8 mouse cellular contexts compared by ENCODE assay signal in genomic region chr10:79779784-79780663, GRCm38 (mm10). TPM values are rescaled to one million over a fixed set of nuclear protein-coding genes. Genes with fewer than 3 reads are reported as not detected.
DNase-seq lines count a peak whose midpoint lies in the region; ATAC-seq lines count a peak whose summit lies in the region.

No protein-coding gene starts in this region.

- peak overlapping the region; percentile 40 for H3K4me3 ChIP-seq in intestine, embryonic 14.5 days (ENCODE audit: low read depth, low read length)

- no peak overlapping the region for H3K9ac ChIP-seq in intestine, embryonic 14.5 days (ENCODE audit: low read length)

- 3% methylated on average over 55 of the region's 55 CpGs for WGBS in intestine, embryonic 14.5 days

- intact Hi-C loops in left cerebral cortex, postnatal 14 days (cut with DNase I), result loop anchor here (5.0 kb wide), 1 partner anchor 32 kb away; no protein-coding TSS in a partner anchor

- peak overlapping the region; percentile 73 for H3K4me2 ChIP-seq in intestine, embryonic 14.5 days (ENCODE audit: low read length)

- peaks cover 2% of the 10 kb centered on the region; the same call in 1 of the 2 replicates for H3K9me3 ChIP-seq in intestine, embryonic 14.5 days (ENCODE audit: control insufficient read depth, low read length)

- no peaks in the 10 kb centered on the region for H3K36me3 ChIP-seq in intestine, embryonic 14.5 days (ENCODE audit: control insufficient read depth, insufficient read depth, low read length)

- no peaks in the 10 kb centered on the region for H3K27me3 ChIP-seq in intestine, embryonic 14.5 days (replicated peaks; ENCODE audit: control insufficient read depth, insufficient read depth, low read length)

- peak; percentile 85 for ATAC-seq in intestine, embryonic 14.5 days (replicated peaks; ENCODE audit: low FRiP score, low TSS enrichment, low read depth)

- H3K27ac ChIP-seq in intestine, embryonic 14.5 days (ENCODE audit: low read depth), result no peak overlapping the region

- DNase-seq in adrenal gland, adult 18-20 months (ENCODE audit: low spot score in 2 of 2), result peak; percentile 95
- DNase-seq in embryo, embryonic 11 days, result peak; percentile 95
- DNase-seq in gastrocnemius, postnatal 25 days, result peak; percentile 96
- DNase-seq in intestine, embryonic 14.5 days (ENCODE audit: low spot score), result peak; percentile 98
- DNase-seq in left cerebral cortex, postnatal 14 days (ENCODE audit: low spot score in 2 of 2), result peak; percentile 97 to 98
- DNase-seq in mesoderm, embryonic 11.5 days (ENCODE audit: low read depth, low spot score), result peak; percentile 97
- peak; percentile 96 to 98 for DNase-seq in right cerebral cortex, postnatal 36 days (ENCODE audit: low spot score in 2 of 2)
- DNase-seq in yolk sac, embryonic 10.5 days (ENCODE audit: low spot score), result peak; percentile 99

- H3K4me1 ChIP-seq in intestine, embryonic 14.5 days (replicated peaks; ENCODE audit: control insufficient read depth, insufficient read depth, low read length), result peaks cover 18% of the 10 kb centered on the region

RNA-seq across cellular contexts. Expression of gene Fstl3, which starts 3.0 kb away (rescaled TPM):
- 10 to 100 TPM; 11.0 to 28.5 TPM for total RNA-seq in adrenal gland, adult 18-20 months (2021)
- total RNA-seq in gastrocnemius, postnatal 25 days (2021), result 1 to 10 TPM; 2.0 to 2.1 TPM
- 10.1 and 11.1 TPM in 2 replicates for polyA plus RNA-seq in intestine, embryonic 14.5 days (2014; fragmentation: Nextera tagmentation; extraction: Ambion mirVana)
- 1 to 10 TPM; 1.7 to 2.2 TPM for total RNA-seq in left cerebral cortex, postnatal 14 days (2021)

RNA-seq across cellular contexts. Expression of gene Prss57, which starts 10.7 kb away (rescaled TPM):
- not detected for total RNA-seq in adrenal gland, adult 18-20 months (2021)
- not detected for total RNA-seq in gastrocnemius, postnatal 25 days (2021)
- 0.45 TPM in 1 of 2 replicates, not detected in the other for polyA plus RNA-seq in intestine, embryonic 14.5 days (2014; fragmentation: Nextera tagmentation; extraction: Ambion mirVana)
- 1 to 10 TPM in 1 of 2 experiments, under 1 TPM in 1; 0.17 to 1.1 TPM for total RNA-seq in left cerebral cortex, postnatal 14 days (2021)

RNA-seq across cellular contexts. Expression of gene Rnf126, which starts 13.3 kb away (rescaled TPM):
- 10 to 100 TPM; 47.4 to 51.1 TPM for total RNA-seq in adrenal gland, adult 18-20 months (2021)
- total RNA-seq in gastrocnemius, postnatal 25 days (2021), result 10 to 100 TPM; 27.4 to 33.4 TPM
- polyA plus RNA-seq in intestine, embryonic 14.5 days (2014; fragmentation: Nextera tagmentation; extraction: Ambion mirVana), result 80.3 and 90.3 TPM in 2 replicates
- total RNA-seq in left cerebral cortex, postnatal 14 days (2021), result 10 to 100 TPM; 95.4 to 97.1 TPM

RNA-seq across cellular contexts. Expression of gene Palm, which starts 13.3 kb away (rescaled TPM):
- 10 to 100 TPM; 59.4 to 62.2 TPM for total RNA-seq in adrenal gland, adult 18-20 months (2021)
- total RNA-seq in gastrocnemius, postnatal 25 days (2021), result 10 to 100 TPM; 23.6 to 24.8 TPM
- polyA plus RNA-seq in intestine, embryonic 14.5 days (2014; fragmentation: Nextera tagmentation; extraction: Ambion mirVana), result 63.4 and 66.2 TPM in 2 replicates
- 100 to 1,000 TPM; 398 to 410 TPM for total RNA-seq in left cerebral cortex, postnatal 14 days (2021)

RNA-seq across cellular contexts. Expression of gene Fgf22, which starts 25.1 kb away (rescaled TPM):
- total RNA-seq in adrenal gland, adult 18-20 months (2021), result under 1 TPM in 1 of 2 experiments, not detected in 1; 0.13 TPM
- total RNA-seq in gastrocnemius, postnatal 25 days (2021), result not detected
- polyA plus RNA-seq in intestine, embryonic 14.5 days (2014; fragmentation: Nextera tagmentation; extraction: Ambion mirVana), result 0.26 and 0.42 TPM in 2 replicates
- 1 to 10 TPM; 1.4 to 2.1 TPM for total RNA-seq in left cerebral cortex, postnatal 14 days (2021)
